Mouse (Mus musculus) Muller cell, postnatal 12 days (primary cell): ENCODE data around the gene Cyp2j6.
A peak's percentile ranks its signal among the peaks of the same experiment; 100 is the strongest.
"Not testable (repeated sequence)": the region's sequence is repeated elsewhere in the genome, so short reads cannot be mapped to it uniquely, and the experiment has no call there.

ENCODE experiments used
- DNase-seq: peaks from one replicate; pipeline ENCODE4 v3.0.0-alpha.2; 2015; ENCODE audit errors: inconsistent ontology term

The Cyp2j6 gene

DNA sequence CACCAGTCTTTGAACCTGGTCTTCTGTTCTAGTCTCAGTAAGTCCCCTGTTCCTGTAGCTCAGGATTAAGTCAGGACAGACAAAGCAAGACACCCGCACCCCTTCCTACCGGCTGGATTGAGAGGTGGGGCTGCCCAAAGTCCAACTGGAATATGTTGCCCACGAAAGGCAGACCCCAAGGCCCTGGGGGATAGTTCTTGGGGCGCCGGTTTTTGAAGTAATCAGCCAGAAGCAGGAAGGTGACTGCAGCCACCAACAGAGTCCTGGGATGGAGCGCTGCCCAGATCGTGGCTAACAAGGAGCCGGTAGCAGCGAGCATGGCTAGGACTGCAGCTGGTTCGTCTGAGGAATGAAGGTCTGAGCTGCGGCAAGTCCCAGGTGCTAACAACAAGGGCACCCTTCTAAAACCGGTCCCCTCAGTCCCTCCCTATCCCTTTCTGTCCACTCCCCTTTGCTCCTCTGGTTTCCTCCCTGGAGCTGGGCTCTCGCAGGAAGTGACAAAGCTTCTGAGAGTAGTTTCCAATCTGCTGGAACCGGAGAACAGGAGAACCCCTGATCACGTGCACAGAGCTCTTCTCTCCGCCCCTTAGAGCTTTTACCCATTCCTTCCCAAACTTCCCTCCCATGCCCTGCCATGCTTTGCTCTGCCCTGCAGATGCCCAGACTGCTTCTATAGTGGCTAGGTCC is at the start of gene Cyp2j6:
Gene Cyp2j6, minus strand, starts transcription at position 529 of the 687 bp plus-strand sequence.
- DNase-seq: peak; percentile 82

DNA sequence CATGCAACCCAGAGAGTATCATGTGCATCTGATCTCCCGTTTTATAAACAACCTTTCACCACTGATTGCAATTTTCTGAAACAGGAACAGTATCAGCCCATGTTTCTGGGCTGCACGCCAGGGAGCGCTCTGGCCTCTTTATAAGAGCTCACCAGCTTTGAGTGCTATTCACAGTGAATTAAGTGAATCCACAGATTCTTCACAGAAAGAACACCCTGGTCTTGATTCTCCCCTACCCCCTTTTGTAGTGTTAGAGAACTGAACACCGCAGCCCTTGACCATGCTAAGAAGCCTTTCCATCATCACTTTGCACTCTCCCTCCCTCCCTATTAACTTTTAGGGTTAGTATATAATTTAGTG is 38.3 kb upstream of the Cyp2j6 start:
- no peak for DNase-seq

DNA sequence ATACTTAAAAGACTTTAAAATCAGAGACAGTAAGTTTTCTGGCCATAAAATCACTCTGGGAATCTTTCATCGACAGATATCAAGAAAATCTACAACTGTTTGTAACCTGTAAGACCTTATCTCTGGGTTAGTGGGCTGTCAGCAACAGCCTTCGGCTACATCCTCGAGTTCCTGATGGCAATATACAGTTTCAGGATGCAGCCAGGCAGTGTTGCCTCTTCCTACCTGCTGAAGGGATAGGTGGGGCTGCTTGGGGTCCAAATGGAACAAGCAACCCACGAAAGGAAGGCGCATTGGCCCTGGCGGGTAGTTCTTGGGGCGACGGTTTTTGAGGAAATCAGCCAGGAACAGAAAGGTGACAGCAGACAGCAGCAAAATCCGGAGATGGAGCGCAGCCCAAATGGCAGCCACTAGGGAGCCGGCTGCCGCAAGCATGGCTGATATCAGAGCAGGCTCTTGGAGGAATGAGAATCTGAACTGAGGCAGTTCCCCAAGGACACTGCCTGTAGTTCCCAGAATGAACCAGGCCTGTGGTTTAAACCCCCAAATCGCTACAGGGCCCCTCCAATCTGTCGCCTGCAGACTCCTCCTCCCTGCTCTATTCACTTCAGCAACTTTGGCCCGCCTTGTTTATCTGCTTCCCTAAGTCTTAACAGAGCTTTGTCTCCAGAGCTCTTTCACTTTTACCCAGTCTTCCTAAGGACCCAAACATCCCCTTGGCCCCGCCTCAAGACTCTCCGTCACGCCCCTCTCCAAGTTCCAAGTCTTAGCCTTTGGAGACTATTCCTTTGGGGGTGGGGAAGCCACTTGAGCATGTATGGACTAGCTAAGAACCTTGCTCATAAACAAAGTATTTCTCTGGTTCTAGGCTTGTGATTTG is 37.7 kb upstream of the Cyp2j6 start, which contains the start of gene Cyp2j9:
Gene Cyp2j9, minus strand, starts transcription at position 668 of the 880 bp plus-strand sequence.
- peak; percentile 75 for DNase-seq

DNA sequence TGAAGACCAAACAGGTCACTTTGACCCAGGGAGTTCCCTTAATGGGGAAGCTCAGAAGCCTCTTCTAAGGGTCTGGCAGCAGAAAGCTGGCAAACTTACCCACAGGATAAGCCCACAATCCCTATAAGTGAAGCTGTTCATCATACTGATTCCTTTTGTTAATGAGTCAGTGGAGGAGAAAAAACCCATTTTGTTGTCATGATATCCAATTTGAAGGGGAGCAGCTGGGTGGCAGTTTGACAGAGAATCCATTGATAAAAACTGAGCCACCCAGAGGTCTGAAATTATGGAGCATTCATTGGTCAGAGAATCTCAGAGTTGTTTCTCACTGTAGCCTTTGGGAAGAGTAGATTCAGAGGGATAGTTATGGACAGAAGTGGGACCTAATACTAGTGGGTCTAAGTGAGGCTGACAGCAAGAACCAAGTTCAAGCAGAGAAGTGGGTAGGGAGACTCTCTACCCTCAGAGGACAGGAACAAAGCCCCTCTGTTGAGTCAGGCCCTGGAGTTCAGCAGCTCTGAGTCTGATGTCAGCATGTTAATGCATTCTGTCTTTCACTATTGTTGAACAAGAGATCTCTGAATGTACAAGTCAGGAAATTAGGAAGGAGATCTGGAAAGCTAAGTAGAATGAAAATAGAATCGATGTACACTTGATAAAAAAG is 28.1 kb upstream of the Cyp2j6 start:
- DNase-seq: peak; percentile 14

DNA sequence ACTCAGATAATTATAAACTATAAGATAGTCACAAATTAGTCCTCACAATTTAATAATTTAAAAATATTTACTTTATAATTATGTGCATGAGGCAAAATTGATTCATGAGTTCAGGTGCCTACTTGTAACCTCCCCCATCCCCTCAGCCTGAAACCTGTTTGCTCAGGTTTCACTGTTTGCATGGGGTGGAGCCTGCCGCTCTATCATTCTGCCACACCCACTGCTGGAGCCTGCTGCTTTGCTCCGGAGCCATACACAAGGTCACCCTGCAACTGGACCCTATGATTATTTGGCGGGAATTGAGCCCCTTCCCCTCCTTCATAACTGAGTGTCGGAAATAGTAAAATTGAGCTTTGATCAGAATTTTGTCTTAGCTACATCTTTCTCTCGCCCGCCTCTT is 26.9 kb upstream of the Cyp2j6 start:
- DNase-seq: not testable (repeated sequence)

DNA sequence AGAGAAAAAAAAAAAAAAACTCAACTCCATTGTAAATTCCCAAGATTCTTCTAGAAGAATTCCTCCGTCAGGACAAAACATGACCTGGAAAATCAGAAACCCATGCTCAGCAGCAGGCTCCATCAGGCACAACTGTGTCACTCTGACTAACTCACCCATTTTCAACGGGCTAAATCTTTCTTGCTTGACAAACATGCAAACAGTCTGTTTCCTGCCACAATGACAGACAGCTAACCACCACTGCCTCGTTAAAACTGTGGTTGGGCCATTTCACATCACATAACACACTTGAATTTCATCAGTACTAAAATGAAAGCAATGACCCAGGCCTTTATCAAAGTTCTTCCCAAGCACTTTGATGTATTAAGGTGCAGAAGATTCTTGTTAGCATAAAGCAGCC is 16.0 kb upstream of the Cyp2j6 start:
- DNase-seq: peak; percentile 78

DNA sequence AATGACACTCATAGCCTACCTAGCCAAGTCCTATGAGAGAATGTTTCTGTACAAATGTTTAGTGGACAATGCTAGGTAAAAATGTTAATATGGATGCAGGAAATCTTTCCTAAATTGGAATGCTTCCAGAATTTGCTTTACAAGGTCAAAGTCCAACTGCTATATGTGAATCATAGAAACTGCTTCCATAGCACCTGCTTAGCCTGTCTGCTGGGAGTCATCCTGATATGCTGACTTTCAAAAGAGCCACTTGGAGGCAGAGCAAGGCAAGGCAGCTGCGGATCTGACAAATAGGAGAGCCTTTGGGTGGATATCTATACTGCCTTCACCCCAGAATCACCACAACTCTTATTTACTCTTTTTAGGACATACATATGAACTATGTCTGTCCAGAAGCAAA is 14.5 kb upstream of the Cyp2j6 start:
- no peak for DNase-seq

DNA sequence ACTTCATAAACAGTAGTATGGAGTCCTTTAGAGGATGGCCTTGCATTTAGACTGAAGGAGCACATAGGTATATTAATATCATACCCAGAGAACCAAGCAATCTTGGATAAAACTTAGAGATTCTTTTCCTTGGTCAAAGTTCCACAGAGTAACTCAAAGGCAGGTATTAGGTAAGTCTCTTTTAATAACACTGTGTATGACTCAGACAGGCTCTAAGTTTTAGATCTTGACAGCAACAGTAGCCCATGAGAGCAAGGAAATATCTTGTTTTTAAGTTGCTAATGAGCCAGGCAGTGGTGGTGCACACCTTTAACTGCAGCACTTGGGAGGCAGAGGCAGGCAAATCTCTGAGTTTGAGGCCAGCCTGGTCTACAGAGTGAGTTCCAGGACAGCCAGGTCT is 12.3 kb upstream of the Cyp2j6 start:
- no peak for DNase-seq

DNA sequence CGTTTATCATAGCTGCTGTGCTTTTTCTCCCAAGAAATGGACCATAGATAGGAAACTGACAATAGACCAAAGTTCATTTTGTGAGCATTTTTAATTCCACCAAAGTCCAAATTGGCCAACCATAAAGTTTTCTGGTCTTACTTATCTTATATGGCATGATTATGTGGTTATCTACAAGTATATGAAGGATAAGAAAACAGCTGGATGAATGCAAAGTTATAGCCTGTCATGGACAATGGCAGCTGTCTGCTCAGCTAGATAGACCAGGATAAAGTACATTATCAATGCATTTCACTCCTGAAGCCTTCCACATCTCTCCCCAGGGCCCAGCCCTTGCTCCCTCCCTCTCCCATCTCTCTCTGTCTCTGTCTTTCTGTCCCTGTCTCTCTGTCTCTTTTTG is 7.0 kb upstream of the Cyp2j6 start:
- no peak for DNase-seq

DNA sequence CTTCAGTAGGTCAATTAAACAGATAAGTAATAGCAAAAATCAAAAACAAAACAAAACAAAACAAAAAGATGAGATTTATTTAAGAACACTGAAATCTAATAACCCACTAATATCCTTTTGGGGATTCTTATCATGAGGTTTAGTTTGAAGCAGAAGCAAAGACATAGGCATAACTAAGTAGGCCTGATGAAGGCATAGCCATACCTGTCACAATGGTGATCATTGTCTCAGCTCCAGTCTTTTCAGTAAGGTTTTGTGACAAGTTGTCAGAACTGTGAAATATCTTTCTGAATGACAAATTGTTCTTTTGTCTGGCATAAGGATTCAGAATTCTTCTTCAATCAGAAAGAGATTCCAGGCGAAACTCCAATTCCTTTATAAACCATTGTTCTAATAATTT is 6.3 kb upstream of the Cyp2j6 start:
- DNase-seq: peak; percentile 63

DNA sequence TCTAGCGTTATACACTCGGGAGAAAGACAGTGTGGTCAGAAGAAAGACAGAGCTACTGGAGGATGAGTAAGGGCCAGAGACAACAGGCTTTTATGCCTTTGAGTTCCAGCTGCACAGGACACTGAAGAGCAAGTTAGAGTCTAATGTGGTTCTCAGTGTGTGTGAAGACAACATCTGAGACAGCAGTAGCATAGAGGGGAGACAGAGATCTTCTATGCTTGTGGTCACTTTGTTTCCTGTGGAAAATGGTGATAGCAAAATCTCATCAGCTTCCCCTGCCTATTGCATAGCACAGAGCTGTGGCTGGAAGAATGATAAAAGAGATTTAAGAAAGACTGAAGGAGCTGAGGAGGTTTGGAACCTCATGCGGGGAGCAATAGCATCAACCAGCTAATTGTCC is 1.8 kb downstream of the Cyp2j6 start:
- no peak for DNase-seq

DNA sequence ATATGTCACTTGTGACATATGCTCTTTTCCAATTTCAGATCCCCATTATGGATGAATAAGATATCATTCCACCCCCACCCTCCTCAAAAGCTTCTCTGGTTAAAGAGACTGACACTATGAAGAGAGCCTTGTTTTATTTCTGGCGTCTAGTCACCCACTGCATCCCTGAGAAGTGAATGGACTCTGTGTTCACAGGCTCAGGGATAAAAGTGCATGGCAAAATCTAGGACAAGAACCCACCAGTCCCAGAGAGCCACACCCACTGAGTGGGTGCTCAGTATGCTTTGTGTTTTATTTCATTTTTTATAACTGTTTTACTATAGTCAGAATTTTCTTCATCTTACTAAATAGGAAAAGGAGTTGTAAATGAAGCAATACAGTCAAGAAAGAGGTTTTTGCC is 7.5 kb downstream of the Cyp2j6 start:
- DNase-seq: peak; percentile 69

DNA sequence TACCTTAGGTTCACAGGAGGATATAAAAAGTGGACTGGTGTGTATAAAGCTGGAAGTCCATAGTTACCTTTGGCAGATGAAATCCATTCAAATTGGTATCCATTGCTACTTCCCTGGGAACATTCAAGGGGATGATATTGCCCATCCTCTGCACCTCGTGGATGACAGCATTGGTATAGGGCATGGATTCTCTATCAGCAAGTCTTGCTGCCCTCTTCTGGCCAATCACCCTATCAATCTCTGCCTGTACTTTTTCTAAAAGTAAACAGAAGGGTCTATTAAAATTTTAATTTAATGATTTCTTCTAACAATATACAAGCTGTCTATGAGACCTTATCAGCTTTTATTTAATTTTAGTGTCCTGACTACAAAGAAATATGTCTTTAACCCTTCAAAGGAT is 27.7 kb downstream of the Cyp2j6 start:
- DNase-seq: no peak

DNA sequence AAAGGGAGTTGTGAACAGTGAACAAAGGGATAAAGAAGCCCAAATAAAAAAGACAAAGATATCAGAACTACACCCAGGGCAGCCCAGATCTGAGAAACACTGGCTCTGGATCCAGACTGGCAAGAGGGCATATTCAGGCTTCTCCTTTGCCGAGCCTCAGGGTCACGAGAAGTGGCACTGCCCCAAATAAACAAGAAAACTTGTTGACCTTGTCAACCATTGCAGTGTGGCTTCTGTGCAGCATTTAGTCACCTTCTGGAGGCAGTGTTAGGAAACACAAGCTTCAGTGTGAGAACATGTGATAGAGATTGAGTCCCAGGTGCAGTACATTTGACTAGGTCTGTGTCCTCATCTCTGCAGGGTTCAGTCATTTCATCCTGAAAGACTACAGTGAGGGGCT is 31.2 kb downstream of the Cyp2j6 start:
- DNase-seq: no peak

DNA sequence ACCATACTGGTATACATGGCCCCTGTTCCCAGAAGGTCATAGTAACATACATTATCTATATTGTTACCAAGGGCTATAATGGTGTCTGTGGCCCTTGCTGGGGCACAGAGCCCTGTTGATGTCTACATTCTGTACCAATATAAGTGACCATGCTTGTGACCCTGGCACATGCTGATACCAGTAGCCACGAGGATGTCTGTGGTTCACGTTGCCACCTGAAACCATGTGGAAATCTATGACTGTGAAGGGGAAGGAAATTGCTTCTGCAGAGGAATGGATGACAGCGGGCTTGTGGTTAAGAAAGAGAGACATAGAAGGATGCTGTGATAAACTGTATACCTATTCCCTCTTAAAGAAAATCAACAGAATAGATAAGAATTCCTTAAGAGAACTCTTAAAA is 43.4 kb downstream of the Cyp2j6 start:
- no peak for DNase-seq

DNA sequence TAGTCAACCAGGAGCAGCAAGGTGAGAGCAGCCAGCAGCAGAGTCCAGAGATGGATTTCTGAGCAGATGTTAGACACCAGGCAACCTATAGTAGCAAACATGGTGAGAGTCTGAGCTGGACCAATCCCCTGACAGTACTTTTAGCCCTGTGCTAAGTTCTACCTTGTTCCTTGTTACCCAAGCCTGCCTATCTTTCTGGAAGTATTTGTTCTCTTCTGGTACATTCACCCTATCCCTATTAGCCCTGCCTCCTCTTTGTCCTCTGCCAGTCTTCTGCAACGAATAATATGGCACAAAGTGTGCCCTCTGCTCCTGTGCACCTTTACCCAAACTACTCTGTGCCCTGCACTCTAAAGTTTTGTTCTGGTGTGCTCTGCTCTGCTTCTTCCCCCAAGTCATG is 46.2 kb downstream of the Cyp2j6 start, which contains the start of gene Cyp2j8:
Gene Cyp2j8, minus strand, starts transcription at position 101 of the 400 bp plus-strand sequence.
- no peak for DNase-seq
